Mouse (Mus musculus) spleen, adult 12 weeks (tissue): ENCODE data around the gene Rtn2.

ENCODE experiments used
- DNase-seq: peaks from one replicate; pipeline ENCODE4 v3.0.0; 2022; ENCODE audit warnings: low spot score

The Rtn2 gene

DNA sequence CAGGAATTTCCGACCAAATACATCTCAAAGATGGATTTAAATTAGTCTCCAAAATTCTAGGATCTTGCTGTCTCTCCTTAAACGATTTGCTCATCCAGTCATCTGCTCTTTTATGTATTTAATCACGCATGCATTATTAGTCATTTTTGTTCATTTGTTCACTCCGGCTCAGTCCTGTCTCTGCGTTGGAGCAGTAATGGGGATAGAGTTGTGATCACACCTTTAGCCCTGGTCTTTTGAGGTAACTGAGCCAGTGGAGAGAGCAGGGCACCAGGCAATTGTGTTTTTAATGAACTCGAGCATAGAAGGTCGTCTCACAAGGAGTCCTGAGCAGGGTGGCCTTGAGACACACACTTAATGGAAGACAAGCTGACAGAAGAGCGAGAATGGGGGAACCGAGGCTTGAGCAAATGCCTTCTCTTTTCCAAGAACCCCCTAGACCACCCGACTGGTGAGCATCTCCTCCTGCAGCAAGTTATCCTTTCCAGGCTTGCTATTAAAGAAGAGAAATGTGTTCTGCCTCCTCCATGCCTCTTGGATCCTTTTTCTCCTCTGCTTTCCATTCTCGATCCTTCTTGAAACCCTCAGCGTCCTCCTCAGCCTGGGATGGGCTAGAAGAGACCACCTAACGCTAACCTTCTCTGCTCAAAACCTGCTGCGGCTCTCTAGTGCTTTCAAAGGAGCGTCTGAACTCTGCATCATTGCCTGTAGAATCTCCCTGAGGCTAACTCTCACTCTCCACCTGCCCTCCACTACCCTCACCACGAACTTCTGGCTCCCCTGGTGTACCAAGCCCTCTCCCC lies 19.2 kb downstream of the Rtn2 start:
- no peak for DNase-seq

DNA sequence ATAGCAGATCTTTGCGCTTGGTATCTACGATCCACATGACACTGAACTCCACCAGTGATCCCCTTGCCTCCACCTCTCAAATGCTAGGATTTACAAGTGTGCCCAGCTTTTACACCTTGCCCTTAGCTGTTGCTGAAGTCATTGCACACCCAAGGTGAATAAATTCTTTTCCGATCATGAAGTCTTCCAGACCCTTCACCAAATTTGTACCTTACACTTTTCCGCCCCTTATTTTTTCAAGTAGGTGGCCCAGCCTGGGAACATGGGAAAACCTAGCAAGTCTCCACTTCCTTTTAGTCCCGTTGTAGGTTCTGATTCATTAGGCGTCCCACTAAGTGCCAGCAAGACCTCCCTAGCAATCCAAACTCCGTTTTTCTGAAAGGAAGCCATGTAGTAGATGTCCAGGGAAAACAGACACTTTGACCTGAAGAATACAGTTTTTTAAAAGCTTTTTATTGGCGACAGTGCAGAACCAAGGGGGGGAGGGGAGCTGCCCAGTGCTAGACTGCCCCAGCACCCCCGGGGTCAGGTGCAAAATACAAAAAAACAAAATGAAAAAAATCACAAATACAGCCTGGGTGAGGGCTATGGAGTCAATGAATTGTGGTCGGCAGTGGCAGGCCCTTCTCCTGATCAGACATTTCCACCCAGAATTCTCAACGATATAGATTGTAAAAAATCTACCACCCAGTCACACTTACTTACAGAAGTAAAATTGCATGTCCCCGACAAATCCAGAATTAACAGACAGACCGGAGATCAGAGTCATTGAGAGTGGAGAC lies 20.0 kb downstream of the Rtn2 start:
- no peak for DNase-seq

DNA sequence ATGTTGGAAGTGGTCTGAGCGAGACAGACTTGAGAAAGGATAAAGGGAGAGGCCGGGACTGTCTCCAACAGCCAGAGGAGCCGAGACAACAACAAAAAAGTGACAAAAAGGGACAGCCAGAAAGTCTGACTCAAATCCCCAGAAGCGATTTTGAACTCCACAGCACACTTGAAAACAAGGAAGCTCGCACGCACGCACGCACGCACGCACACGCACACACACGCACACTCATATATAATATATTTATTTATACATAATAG lies 20.6 kb downstream of the Rtn2 start:
- DNase-seq: no peak

DNA sequence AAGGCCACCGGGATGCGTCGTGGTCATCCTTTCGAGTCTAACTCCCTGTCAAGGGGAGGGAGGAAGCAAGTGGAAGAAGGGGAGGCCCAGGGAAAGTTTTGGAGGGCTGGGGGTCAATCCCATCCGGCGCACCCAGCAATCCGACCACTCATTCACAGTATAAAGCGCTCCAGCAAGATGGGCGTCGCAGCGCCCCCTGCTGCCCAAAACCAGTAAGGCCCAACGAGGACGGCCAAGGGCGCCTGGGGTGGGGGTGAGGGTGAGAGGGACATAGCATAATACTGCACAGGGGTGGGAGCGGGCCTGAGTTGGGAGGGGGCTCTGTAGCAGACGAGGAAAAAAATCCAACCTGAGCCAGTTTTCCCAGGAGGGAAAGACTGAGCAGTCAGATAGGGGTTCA lies 21.3 kb downstream of the Rtn2 start:
- peak; percentile 65 for DNase-seq

DNA sequence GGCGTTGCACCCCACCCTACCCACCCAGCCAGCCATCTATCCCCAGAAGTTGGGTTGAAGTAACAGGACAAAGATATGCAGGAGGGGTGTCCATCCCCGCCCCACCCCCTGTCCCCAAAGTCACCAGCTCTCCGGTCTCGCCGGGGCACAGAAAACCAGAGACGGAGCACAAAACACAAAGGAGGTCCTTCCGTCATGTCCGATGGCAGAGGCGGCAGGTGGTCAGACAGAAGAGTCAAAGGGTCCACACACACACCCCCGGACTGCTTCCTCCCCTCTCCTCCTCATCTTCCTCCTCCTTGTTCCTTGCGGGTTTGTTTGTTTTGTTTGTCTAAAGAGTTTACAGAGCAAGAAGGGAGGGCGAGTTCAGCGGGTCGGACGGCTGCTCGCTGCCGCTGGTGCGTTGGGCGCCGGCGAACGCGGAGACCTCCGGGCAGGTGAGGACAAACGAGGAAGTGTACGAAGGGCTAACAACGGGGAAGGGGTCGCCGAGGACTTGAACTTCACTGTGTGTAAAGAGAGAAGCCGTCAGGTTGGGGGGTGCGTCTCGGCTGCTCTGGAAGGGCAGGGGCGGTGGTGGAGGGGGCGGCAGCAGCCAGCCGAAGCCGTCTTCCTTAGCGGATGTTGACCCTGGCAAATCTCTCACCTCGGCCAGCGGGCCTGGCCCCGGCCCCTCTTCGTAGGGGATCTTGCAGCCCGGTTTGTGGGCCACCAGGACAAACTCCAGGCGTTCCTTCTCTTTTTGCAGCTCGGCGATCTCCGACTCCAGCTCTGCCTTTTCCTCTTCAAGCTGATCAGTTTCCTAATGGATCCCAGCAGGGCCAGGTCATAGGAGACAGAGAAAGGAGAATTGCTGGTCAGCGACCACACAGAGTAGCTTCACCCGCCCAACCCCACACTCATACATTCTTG lies 22.3 kb downstream of the Rtn2 start:
- no peak for DNase-seq

DNA sequence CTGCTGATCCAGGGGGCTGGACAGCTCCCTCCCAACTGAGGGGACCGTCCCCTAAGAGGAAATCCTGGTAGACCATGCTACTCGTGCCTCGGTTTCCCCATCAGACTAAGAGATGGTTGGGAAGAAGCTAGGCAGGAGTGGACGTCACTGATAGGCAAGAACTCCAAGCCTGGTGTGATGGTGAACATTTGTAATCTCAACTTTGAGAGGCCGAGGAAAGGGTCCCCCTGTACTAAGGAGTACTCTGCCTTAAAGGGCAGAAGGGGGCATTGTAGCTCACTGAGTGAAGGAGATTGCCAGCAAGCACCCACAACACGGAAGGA lies 22.9 kb downstream of the Rtn2 start:
- no peak for DNase-seq

DNA sequence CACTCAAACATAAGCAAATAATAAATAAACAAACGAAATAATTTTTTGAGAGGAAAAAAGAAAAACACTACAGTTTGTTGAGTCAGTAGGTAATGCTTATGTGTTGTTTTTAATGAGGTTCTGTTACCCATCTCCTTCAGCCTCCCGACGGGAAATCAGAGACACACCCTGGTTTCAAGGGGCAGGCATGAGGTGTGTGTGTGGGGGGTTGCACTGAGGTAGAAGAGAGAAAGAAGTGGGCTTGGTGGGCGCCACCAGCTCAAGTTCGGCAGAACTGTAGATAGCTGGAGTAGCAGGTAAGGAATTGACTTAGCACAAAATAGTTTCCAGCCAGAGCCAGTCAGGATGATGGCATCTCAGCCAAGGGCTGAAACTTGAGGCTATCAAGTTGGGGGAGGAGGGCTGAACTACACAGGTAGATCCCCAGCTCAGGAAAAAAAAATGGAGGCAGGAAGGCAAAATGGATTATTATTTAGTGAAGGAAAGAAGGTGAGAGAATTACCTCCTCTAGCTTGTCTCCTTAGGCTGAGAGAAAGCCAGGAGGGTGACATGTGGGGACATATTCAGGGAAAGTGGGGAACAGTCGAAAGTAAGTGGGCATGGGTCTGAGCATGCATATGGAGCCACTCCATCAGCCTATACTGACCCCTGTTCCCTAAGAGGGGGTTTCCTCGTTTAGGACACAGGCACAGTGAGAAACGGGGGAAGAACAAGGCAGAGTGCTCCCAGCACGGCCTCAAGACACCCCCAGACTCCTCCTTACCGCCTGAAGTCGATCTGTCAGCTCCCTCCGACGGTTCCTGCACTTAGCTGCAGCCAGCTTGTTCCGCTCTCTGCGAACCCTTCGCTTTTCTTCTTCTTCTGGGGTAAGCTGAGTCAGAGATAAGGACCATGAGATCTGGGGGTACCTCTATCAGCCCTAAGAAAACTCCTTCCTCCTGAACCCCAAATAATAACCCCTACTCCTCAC lies 23.7 kb downstream of the Rtn2 start:
- DNase-seq: no peak

DNA sequence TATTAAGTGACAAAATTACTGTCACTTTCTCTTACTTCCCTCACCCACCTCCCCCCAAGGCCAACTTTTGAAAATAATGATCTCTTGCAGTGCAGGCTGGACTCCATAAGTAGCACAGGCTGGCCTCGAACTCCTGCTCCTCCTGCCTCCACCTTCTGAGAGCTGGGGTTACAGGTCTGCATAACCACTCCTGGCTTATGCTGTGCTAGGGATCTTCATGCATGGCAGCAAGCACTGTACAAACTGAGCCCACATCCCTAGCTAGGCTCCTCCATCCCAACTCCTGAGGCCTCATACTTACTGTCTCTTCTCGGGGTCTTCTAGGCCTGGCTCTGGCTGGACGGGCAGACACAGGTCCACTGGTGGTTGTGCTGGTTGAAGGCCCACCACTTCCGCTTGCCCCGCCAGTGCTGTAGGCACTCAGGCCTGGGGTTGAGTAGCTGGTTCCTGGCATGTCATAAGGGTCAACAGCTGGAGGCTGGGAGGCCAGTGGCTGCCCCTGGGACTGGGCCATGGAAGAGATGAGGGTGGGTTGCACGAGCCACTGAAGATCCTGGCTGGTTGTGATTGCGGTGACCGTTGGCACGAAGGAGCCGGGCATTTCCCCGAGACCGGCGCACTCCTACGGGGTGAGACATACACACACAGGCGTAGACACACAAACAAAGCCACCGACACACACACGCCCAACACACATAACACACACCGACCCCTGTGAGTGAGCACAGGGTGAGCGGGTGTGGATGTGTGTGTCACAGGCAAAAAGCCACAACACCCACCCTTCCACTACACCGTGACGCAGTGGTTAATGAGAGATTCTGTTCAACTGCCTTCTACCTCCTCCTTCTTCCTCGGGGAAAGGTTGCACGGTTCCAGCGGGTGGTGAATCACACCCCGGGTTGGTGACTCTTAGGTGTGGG lies 24.7 kb downstream of the Rtn2 start:
- DNase-seq: no peak

DNA sequence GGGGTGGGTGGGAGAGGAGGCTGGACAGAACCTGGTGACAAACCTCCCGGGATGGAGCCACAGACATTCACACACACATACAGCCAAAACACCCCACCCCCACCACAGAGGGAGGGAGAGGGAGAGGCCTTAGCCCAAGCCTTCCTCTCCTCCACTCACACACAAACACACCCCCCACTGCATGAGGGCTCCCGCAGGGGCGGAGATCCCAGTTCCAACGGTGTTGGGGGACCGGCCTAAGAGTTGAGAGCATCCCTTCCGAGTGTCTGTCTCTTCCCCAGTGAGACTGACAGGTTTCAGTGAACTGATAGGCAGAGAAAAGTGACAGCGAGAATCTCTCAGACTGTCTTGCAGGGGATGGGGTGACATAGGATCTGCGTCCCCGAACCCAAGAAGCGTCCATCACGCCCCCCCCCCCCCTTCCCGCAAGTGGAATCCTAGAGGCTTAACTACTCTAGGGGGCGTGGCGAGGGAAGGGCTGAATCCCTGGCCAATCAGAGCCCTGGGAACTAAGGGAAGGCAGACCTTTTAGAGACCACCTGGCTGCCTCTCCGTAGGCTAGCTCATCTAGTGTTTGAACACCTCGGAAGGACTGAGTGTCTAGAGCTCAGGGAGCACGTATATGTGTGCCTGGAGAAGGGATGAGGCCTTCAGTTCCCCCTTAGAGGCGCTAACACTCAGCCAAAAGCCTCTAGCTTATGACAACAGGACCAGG lies 25.5 kb downstream of the Rtn2 start:
- DNase-seq: no peak

DNA sequence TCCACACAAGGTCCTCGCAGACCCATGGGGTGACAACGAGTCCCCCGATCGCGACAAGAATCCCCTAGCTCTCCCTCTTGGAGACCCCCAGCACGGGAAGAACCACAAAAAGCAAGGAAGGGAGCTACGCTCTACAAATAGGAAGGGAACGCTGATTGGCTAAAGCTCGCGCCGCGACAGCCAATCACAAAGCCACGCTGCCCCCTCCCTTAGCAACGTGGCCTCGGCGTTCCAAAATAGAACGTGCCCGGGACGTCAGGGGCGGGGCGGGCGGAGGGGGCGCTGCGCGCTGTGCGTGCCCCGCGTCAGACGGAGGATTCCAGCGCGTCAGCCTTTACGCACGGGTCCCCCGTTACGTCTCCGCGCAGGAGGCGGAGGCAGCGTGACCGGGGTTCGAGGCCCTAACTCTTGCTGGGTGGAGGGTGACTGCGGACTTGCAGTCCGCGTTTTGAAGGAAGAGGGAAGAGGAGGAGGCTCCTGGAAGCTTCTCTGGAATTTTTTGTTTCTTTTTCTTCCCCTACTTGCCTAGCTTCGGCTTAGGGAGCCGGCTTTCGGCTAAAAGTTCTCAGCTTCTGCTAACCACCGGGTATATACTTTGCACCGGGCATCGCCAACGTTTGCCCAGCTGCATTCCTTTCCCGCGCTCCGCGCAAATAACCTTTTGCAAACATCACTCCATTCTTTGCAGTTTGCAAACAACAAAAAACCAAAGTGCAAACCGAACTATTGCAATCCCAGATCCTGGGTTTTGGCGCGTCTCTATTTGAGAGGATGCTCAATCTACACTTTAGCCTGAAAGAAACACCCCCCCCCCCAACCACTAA lies 26.2 kb downstream of the Rtn2 start:
- peak; percentile 86 for DNase-seq

DNA sequence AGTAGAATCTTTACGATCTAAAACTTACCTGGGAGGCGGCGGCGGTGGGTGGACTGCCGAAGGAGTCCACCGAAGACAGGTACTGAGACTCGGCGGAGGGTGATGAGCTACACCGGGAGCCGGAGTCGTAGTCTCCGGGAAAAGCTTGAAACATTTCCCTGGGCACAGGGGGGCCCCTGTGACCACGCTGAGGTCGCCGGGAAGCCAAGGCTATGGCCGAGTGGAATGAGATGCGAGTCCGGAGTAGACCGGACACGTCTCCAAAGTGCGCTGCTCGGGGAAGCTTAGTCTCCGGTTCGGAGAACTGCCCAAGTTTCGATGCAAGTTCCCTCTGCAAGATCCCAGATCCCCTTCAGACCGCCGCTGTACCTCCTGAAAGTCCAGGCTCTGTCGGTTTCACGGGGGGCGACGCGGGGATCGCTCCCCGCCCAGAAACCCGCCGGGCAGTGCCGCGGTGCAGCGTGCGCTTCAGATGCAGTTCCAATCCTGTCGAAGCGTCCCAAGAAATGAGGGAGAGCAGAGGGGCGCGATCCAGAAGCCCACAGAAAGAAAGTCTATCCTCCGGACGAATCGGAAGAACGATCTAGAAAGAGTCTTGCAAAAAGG lies 27.0 kb downstream of the Rtn2 start:
- DNase-seq: no peak

DNA sequence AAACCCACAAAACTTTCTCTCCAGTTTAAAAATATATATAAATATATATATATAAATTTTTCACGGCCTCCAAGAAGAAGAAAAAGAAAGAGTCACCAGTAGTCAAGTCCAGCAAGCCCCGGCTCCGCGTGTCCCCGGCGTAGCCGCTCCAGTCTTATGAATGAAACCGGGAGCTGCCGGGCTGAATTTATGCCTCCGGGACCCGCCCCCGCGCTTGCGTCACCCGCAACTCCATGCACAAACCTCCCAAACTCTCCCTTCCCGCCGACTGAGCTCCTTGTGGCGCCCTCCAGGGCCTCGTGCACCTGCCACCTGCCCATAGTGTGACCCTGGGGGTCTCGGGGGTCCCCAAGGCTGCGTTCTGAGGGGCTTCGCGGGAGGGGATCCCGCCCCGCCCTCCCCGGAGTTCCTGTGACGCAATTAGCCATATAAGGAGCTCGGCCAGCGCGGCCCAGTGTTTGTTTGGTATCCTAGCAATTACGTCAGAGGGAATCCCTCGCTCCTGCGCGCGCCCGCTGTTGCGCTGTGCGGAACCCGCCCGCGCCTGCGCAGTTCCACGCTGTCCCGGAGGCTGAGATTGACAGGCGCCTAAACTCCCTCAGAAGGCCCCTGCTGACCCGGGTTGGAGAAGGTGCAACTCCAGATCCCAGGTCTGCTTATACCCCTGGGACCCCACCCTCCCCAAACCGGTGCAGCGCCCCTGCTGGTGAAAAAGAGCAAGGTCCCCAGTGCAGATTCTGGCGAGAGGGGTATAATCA lies 27.6 kb downstream of the Rtn2 start, which contains the start of gene Fosb:
Gene Fosb, minus strand, starts transcription at position 168 of the 758 bp plus-strand sequence.
- DNase-seq: peak; percentile 83

DNA sequence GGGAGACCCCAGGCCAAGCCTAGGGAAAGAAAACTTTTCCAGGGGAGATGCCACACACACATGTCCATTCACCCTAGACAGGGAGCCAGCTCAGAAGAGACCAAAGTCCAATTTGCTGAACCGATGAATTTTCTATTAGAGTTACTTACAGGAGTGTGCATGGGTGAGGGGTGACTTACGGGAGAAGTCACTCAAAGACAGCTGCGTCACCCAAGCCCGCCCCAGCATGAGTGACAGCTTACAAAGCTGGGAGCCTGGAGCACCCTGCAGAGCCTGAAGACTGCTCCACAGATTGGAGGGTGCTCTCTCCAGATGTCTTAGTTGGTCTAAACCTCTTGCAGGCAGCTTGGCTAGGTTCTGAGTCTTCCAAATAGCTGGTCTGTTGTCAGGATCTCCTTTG lies 29.6 kb downstream of the Rtn2 start:
- no peak for DNase-seq

DNA sequence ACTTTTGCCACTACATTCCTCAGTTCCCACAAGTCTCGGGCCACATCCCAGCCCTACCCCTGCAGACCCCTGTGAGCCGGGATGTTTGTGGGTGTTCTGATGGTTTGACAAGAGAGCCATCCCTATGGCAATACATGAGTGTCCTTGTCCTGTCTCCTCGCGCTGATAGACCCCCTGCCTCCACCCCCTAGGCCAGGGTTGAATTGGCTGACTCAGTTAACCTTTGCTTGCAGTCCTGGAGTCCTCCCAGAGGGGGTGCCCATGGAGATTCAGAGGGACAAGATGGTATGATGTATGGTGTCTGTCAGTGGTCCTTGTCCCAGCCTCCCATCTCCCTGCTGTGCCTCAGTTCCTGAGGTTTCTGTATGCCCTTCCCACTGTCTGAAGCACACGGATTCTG lies 31.6 kb downstream of the Rtn2 start:
- no peak for DNase-seq

DNA sequence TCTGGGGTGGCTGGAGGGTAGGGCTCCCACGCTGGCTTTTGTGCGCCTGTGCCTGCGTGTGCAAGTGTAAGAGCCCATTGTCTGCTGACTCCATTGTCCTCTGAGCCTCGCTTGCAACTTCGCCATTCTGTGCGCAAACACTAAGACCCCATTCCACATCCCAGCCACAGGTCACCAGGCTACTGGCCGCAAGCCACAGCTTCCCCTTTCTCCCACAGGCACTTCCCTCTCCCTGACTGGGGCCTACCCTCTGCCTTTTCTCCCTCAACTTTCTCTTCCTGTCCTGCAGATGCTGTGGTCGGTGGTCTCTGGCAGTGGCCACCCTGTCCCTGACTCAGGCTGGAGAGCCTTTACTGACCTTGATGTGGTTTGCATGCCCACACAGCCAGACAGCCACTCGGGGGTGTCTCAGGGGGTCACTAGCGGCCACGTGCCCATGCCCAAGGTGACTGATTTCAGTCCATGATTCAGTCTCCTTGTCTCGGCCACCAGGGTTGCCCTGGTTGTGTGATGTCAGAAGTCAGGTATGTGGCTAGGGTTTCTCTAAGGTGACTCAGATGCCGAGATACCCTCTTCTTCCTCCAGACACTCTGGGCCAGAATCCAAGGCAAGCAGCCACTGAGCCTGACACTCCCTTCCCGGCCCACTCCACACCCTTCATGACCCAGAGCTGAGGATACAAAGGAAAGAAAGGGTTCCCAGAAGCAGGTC lies 34.2 kb downstream of the Rtn2 start:
- no peak for DNase-seq

DNA sequence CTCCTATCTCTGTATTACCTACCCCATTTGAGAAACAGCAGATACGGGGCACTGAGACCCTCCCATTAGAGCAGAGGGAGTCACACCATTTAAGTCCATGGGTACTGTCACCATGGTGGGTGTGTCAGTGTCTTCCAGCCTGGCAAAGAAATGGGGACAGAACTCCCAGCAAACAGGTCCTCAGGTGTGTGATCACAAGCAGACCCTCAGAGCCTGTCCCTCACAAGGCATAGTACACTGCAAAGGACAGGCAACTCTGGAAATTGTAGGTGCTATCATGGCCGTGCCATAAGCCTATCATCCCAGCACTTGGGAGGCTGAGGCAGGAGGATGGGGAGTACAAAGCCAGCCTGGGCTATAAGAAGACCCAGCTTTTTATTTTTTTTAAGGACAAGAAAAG lies 35.8 kb downstream of the Rtn2 start:
- DNase-seq: no peak

DNA sequence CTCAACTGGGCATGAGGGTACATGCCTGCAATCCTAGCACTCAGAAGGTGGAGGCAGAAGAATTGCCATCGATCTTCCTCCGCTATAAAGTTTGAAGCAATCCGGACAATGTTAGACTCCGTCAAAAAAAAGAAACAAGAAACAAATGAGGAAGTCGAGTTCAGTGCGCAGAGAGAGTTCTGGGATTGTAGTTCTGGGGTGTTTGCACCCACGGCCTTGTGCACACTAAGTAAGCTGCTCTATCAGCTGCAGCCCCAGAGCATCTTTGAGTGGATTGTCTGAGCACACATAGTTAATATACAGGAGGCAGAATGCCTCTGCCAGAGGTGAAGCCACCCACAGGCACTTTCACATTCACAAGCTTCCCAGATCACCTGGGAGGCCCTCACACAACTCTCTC lies 36.3 kb downstream of the Rtn2 start:
- DNase-seq: no peak
